Mouse (Mus musculus): ENCODE measurements around the gene Tkt.

DNA sequence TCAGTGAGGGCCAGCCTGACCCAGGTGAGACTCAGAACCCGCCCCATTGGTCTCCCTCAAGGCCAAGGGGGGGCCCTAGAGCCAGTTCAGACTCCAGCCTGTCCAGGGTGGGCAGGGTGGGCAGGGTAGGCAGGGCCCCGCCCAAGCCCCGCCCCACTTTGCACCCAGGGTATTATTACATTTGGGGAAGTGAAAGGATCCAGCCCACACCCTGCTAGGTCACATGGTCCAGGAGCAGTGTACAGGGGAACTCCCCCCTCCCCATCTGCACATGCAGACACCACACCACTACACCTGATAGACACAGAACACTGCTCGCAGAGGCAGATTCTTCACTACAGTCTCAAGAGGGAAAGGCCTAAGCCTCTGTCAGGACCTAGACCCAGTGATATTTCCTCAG lies 59.5 kb downstream of the Tkt start:
- TF ChIP-seq CTCF (conservative IDR thresholded peaks at IDR 0.05; ENCODE audit: low read length) (no peak), POU5F1 (IDR thresholded peaks at IDR 0.05; ENCODE audit: borderline replicate concordance, low read length) (no peak), NANOG (IDR thresholded peaks at IDR 0.05; ENCODE audit: borderline replicate concordance, low read length) (no peak)
